Mouse (Mus musculus) stomach, embryonic 16.5 days (tissue): Measurements from ENCODE around the gene C1ql3. TPM values are rescaled to one million over a fixed set of nuclear protein-coding genes. Genes with fewer than 3 reads are reported as not detected.

Source experiments
- ATAC-seq: fragments of 200-750 bp; cut with Nextera tagmentation; 2 replicates; pipeline ENCODE4 v1.8.0; 2017; ENCODE audit warnings: moderate number of reproducible peaks, moderate TSS enrichment; ENCODE audit not compliant: insufficient read depth, low FRiP score
- H3K27ac ChIP-seq: fragments of 300-500 bp; sonication (generic); 2 replicates; pipeline ENCODE4 v1.5.1; 2014; ENCODE audit warnings: low read length
- H3K27me3 ChIP-seq: fragments of 300-500 bp; sonication (generic); 2 replicates; pipeline ENCODE4 v1.6.1; 2014; ENCODE audit warnings: low read length, control low read depth, mixed read lengths; ENCODE audit not compliant: control insufficient read depth, insufficient read depth
- H3K36me3 ChIP-seq: fragments of 300-500 bp; sonication (generic); 2 replicates; pipeline ENCODE4 v1.6.1; 2014; ENCODE audit warnings: low read length; ENCODE audit not compliant: control insufficient read depth, insufficient read depth
- H3K4me1 ChIP-seq: fragments of 300-500 bp; sonication (generic); 2 replicates; pipeline ENCODE4 v1.6.1; 2014; ENCODE audit warnings: low read length, control low read depth, mixed read lengths; ENCODE audit not compliant: control insufficient read depth, insufficient read depth
- H3K4me2 ChIP-seq: fragments of 300-500 bp; sonication (generic); 2 replicates; pipeline ENCODE4 v1.6.1; 2014; ENCODE audit warnings: low read depth, low read length, mixed read lengths
- H3K4me3 ChIP-seq: fragments of 300-500 bp; sonication (generic); replicated peaks from 2 replicates; pipeline ENCODE4 v1.5.1; 2014; ENCODE audit warnings: mild to moderate bottlenecking, low read length
- H3K9ac ChIP-seq: fragments of 300-500 bp; sonication (generic); 2 replicates; pipeline ENCODE4 v1.6.1; 2014; ENCODE audit warnings: low read length
- H3K9me3 ChIP-seq: fragments of 300-500 bp; sonication (generic); replicated peaks from 2 replicates; pipeline ENCODE4 v1.6.1; 2016; ENCODE audit warnings: low read length, control low read depth; ENCODE audit not compliant: control insufficient read depth
- WGBS: fragments of 180-500 bp; shearing (Covaris S2); extraction: QIAGEN DNeasy Blood & Tissue Kit; methylation state at CpG from one replicate; pipeline ENCODE4 v1.1.7; 2014; 5-methylcytosine and 5-hydroxymethylcytosine counted together
- polyA plus RNA-seq: library from polyadenylated mRNA; unstranded; fragments of >200 nt; fragmentation: Nextera tagmentation; extraction: Ambion mirVana; gene quantifications from 2 replicates; pipeline ENCODE4 v1.2.1, GENCODE M21; 2015

C1ql3 gene
- polyA plus RNA-seq: 0.34 and 0.39 TPM in 2 replicates

DNA sequence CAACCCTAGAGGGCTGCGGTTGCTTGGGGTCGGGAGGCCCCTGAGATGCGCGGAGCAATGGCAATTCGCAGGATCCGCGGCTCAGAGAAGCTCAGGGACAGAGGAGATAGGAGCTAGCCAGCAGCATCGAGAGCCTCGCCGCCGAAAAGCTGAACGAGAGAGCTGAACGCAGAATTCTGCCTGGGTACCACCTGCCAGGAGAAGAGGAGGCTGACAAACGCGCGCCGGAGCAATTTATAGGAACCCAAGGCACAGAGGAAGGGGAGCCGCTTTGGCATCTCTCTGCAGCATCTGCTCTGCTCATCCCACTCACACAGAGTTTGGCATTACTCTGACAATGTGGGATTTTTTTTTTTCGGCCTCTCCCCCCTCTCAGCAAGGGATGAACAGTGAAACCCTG, at the start of gene C1ql3:
TSS of gene C1ql3 (minus strand) at position 335 of the 400 bp plus-strand sequence.
- Histone ChIP-seq H3K27me3 (peaks cover 31% of the 10 kb centered on the region), H3K4me1 (0 out of 2 replicates have a peak, but pooled peaks cover 6% of the 10 kb centered on the region), H3K9me3 (no peaks in the 10 kb centered on the region), H3K9ac (peak within 1 kb of the TSS; percentile 63), H3K4me3 (peak within 1 kb of the TSS; percentile 56), H3K27ac (no peak within 1 kb of the TSS), H3K36me3 (no peaks in the 10 kb centered on the region), H3K4me2 (peak within 1 kb of the TSS; percentile 97)
- 1% methylated on average over 19 of the region's 19 CpGs for WGBS
- ATAC-seq: no peak

DNA sequence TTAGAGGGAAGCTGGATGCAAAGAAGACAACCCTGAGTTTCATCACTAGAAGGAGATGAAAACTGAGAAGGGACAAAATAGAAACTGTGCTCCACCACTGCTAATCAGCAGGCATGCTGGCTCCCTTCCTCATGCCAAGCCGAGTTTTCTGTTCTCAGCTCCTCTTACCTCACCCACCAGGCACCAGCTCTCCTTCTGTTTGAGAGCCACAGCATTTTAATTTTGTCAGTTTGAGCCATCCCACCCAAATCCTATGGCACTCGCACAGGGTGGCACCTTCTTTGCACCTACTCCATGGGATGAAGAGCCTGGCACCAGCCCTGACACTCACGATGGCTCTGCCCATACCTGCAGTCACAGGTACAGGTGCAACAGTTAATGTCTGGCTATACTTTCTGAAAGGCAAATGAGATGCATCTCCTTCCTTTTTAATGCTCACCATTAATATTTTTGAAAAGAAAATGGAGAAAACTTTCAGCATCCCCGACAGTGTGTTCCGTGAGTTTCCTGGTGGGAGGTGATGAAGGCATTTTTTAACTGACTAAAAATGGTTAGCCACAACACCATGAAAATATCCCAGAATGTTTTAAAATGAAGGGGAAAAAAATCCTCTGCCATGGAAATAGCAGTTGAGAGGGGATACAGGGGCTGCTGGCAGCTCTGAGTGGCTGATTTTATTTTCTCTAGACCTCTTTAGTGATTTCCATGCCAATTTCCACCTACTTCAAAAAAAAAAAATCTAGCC, 49.0 kb upstream of the C1ql3 start:
- Histone ChIP-seq H3K4me3 (no peak overlapping the region), H3K27ac (no peak overlapping the region), H3K9me3 (no peaks in the 10 kb centered on the region), H3K4me2 (no peak overlapping the region), H3K9ac (no peak overlapping the region), H3K27me3 (no peaks in the 10 kb centered on the region), H3K4me1 (no peaks in the 10 kb centered on the region), H3K36me3 (no peaks in the 10 kb centered on the region)
- 88% methylated on average over 5 of the region's 5 CpGs for WGBS
- ATAC-seq: no peak

DNA sequence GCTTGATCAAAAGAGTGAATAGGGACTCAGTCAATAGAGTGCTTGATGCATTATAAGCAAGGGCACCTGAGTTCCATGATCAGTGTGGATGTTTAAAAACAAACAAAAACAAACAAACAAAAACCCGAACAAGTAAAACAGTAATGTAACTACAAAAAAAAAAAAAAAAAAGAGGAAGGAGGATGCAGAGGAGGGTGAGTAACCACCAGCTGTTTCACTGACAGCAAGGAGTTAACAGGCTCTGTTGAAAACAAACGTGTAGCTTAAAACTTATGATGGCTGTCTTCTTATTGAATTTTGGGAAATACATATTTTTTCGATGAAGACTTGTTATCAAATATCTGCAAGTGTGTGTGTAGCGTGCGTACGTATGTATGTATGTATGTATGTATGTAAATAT, 37.0 kb upstream of the C1ql3 start:
- Histone ChIP-seq H3K4me2 (no peak overlapping the region), H3K36me3 (no peaks in the 10 kb centered on the region), H3K9me3 (no peaks in the 10 kb centered on the region), H3K27me3 (no peaks in the 10 kb centered on the region), H3K9ac (no peak overlapping the region), H3K27ac (no peak overlapping the region), H3K4me1 (no peaks in the 10 kb centered on the region), H3K4me3 (no peak overlapping the region)
- WGBS: 77% methylated on average over 6 of the region's 6 CpGs
- no peak for ATAC-seq

DNA sequence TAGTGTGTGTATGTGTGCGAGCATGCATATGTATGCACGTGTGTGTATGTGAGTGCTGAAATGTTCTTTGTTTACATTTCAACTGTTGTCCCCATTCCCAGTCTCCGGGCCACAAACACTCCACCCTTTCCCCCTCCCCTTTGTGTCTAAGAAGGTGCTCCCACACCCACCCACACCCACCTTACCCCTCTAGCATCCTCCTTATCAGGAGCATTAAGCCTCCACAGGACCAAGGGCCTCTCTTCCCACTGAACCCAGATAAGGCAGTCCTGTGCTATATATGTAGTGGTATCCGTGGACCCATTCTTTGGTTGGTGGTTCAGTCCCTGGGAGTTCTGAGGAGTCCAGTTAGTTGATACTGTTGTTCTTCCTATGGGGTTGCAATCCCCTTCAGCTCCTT, 32.9 kb upstream of the C1ql3 start:
- H3K4me2 ChIP-seq: no peak overlapping the region
- 69% methylated on average over 4 of the region's 4 CpGs for WGBS

DNA sequence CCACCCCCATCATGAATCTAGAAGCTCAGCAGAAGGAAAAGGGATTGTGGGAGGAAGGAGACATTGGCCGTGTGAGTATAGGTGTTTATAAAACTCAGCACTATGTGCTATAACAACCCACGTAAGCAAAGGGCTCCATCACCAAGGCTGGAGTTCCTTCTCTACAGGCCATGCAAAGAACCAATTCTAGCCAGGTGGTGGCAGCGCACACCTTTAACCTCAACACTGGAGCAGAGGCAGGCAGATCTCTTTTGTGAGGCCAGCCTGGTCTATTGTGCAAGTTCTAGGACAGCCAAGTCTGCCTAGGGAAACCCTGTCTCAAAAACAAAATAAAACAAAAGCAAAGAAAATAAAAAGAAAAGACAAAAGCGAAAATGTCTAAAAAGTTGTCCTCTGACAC, 28.2 kb upstream of the C1ql3 start:
- Histone ChIP-seq H3K4me3 (no peak overlapping the region), H3K9me3 (no peaks in the 10 kb centered on the region), H3K27me3 (no peaks in the 10 kb centered on the region), H3K27ac (no peak overlapping the region), H3K4me2 (no peak overlapping the region), H3K4me1 (no peaks in the 10 kb centered on the region), H3K36me3 (no peaks in the 10 kb centered on the region), H3K9ac (no peak overlapping the region)
- no peak for ATAC-seq
- 86% methylated on average over 4 of the region's 4 CpGs for WGBS

More for the DNA sequence above, 32.9 kb upstream of the C1ql3 start:
- Histone ChIP-seq H3K4me1 (no peaks in the 10 kb centered on the region), H3K9ac (no peak overlapping the region), H3K27ac (no peak overlapping the region), H3K4me3 (no peak overlapping the region), H3K27me3 (no peaks in the 10 kb centered on the region), H3K9me3 (no peaks in the 10 kb centered on the region), H3K36me3 (no peaks in the 10 kb centered on the region)
- no peak for ATAC-seq

DNA sequence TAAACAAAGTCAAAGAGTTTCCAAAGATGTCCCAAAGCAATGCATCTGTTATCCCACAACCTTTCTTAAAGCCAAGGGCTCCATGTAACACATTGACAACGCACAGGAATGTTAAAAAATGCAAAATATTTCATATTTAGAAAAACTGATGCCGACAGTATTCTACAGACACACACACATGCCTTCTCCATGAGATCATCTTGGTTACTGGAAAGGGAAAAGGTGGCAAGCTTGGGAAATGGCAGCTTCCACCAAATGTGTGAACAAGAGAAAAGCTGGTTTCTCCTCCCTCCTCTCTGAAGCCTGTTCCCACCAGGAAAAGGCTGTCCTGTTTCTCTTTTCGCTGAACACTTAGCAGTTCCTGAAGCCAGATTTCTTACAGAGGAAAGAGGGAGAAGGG, 27.2 kb upstream of the C1ql3 start:
- ATAC-seq: no peak
- 45% methylated on average over 3 of the region's 3 CpGs for WGBS
- H3K27me3 ChIP-seq: no peaks in the 10 kb centered on the region

DNA sequence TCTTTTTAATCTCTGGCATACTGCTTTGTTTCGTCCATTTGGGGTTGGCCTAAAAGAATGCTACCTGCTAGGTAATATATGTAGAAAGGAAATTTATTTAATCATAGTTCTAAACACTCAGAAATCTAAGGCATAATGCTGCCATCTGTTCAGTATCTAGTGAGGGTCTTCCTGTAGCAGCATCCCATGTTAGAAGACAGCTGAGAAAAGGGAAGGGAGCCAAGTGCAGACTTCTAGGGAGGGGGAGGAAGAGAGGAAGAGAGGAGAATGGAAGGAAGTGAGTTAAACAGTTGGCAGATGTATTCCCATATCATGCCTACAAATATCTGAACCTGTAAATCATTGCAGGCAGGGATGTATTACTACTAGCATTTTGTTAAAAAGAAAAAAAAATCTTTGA, 7.3 kb upstream of the C1ql3 start:
- no peaks in the 10 kb centered on the region for H3K9me3 ChIP-seq
- no peak overlapping the region for H3K4me2 ChIP-seq

More for the DNA sequence above, 27.2 kb upstream of the C1ql3 start:
- Histone ChIP-seq H3K27ac (no peak overlapping the region), H3K36me3 (no peaks in the 10 kb centered on the region), H3K4me1 (no peaks in the 10 kb centered on the region), H3K4me3 (no peak overlapping the region), H3K9ac (no peak overlapping the region), H3K9me3 (no peaks in the 10 kb centered on the region), H3K4me2 (no peak overlapping the region)

DNA sequence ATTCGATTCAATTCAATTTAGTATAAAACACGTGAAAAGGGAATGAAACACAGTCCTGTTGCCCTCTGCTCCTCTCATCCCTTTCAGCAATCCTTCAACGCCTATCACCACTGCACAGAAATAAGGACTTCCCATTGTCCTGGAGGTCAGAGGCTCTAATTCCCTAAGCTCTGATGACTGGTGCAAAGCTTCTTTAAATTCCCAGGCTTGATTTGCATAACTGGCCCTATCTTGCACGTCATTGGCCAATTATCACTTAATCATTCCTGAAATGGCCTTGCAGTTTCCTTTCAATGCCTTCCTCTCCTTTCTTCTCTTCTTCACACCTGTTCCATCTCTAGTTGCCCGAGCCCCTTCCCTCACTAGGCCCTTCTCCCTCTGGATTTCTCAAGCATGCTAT, 6.8 kb upstream of the C1ql3 start:
- ATAC-seq: no peak
- no peaks in the 10 kb centered on the region for H3K27me3 ChIP-seq
- no peak overlapping the region for H3K9ac ChIP-seq
- no peaks in the 10 kb centered on the region for H3K4me1 ChIP-seq
- no peak overlapping the region for H3K27ac ChIP-seq
- no peak overlapping the region for H3K4me3 ChIP-seq
- H3K9me3 ChIP-seq: no peaks in the 10 kb centered on the region
- no peaks in the 10 kb centered on the region for H3K36me3 ChIP-seq
- H3K4me2 ChIP-seq: no peak overlapping the region
- WGBS: 50% methylated on average over 5 of the region's 5 CpGs

More for the DNA sequence above, 7.3 kb upstream of the C1ql3 start:
- 70% methylated on average over 1 of the region's 1 CpGs for WGBS
- no peak overlapping the region for H3K9ac ChIP-seq
- H3K27ac ChIP-seq: no peak overlapping the region
- no peak overlapping the region for H3K4me3 ChIP-seq
- ATAC-seq: no peak
- no peaks in the 10 kb centered on the region for H3K4me1 ChIP-seq
- H3K36me3 ChIP-seq: no peaks in the 10 kb centered on the region
- no peaks in the 10 kb centered on the region for H3K27me3 ChIP-seq

DNA sequence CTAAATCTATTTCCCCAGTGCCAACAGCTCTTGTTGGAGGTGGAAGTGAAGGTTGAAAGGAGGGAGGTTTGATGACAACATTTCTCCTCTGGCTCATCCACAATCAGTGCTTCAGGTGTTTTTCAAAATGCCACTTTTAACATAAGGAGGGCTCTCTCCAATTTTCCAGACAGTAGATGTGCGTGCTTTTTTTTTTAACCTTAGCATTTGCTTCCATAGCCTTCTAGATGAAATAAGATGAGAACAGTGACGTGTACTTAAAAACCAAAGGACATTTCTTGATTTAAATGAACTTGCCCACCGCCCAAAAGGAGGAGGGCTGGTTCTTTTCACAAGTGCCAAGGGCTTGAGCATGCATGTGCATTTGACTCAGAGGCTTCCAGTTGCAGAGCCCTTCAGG, 367 bp upstream of the C1ql3 start:
- ATAC-seq: no peak
- WGBS: 43% methylated on average over 3 of the region's 3 CpGs
- H3K4me3 ChIP-seq: no peak overlapping the region
- H3K36me3 ChIP-seq: no peaks in the 10 kb centered on the region
- no peak overlapping the region for H3K9ac ChIP-seq
- H3K4me2 ChIP-seq: peak overlapping the region; percentile 97; the same call in 1 of the 2 replicates
- H3K4me1 ChIP-seq: 0 out of 2 replicates have a peak, but pooled peaks cover 6% of the 10 kb centered on the region
- H3K27ac ChIP-seq: no peak overlapping the region
- H3K27me3 ChIP-seq: peaks cover 31% of the 10 kb centered on the region
- H3K9me3 ChIP-seq: no peaks in the 10 kb centered on the region
